Mouse (Mus musculus) skeletal muscle tissue, postnatal 0 days (tissue): ENCODE results near the gene Zfand6. TPM values are rescaled to one million over a fixed set of nuclear protein-coding genes. Genes with fewer than 3 reads are reported as not detected.

Experiments used
- polyA plus RNA-seq: library from polyadenylated mRNA; unstranded; fragments of >200 nt; fragmentation: Nextera tagmentation; extraction: Ambion mirVana; gene quantifications from 2 replicates; pipeline ENCODE4 v1.2.1, GENCODE M21; 2015

The Zfand6 gene
- polyA plus RNA-seq, result 111 and 129 TPM in 2 replicates

GRCm38 (mm10) chr7:84689251-84690100 is at the start of gene Zfand6:
TSS of gene Zfand6 (minus strand) at chr7:84689959.

GRCm38 (mm10) chr7:84606293-84606749 is 83.4 kb downstream of the Zfand6 start, which contains the start of gene Fah:
TSS of gene Fah (minus strand) at chr7:84606722.

Other genes with a start within 250 kb of the Zfand6 start
- 0.22 and 0.45 TPM in 2 replicates for gene Gm2115, start 161.0 kb downstream of the Zfand6 start, polyA plus RNA-seq
- gene Fah, start 83.2 kb downstream of the Zfand6 start, polyA plus RNA-seq, result 3.1 and 10.6 TPM in 2 replicates
- gene Olfr291, start 163.6 kb upstream of the Zfand6 start, polyA plus RNA-seq, result not detected in 2 replicates